Mouse (Mus musculus) C2C12 (cell line): Measurements from ENCODE around the gene Ing2.

Source experiments
- CEBPB ChIP-seq: IDR thresholded peaks from one replicate; pipeline ENCODE4 v1.6.1; 2011; ENCODE audit warnings: low read depth, mild to moderate bottlenecking, control low read depth, moderate library complexity
- CTCF ChIP-seq: IDR thresholded peaks from one replicate; pipeline ENCODE4 v1.5.1; 2011; ENCODE audit not compliant: control insufficient read depth, insufficient read depth, insufficient read length
- FOSL1 ChIP-seq: IDR thresholded peaks from one replicate; pipeline ENCODE4 v1.8.0; 2011; ENCODE audit warnings: mild to moderate bottlenecking, low read length; ENCODE audit not compliant: poor library complexity, insufficient read depth, severe bottlenecking
- MAX ChIP-seq: IDR thresholded peaks from one replicate; pipeline ENCODE4 v1.6.1; 2011; ENCODE audit warnings: mild to moderate bottlenecking, control low read depth
- MYOD1 ChIP-seq: IDR thresholded peaks from one replicate; pipeline ENCODE4 v1.6.1; 2011; ENCODE audit warnings: low read depth; ENCODE audit not compliant: control insufficient read depth, insufficient read length
- MYOG ChIP-seq: IDR thresholded peaks from one replicate; pipeline ENCODE4 v1.6.1; 2011; ENCODE audit not compliant: control insufficient read depth, insufficient read length; ENCODE audit errors: extremely low read depth
- USF1 ChIP-seq: IDR thresholded peaks from one replicate; pipeline ENCODE4 v1.6.1; 2011; ENCODE audit warnings: low read depth, mild to moderate bottlenecking, control low read depth, moderate library complexity

DNA sequence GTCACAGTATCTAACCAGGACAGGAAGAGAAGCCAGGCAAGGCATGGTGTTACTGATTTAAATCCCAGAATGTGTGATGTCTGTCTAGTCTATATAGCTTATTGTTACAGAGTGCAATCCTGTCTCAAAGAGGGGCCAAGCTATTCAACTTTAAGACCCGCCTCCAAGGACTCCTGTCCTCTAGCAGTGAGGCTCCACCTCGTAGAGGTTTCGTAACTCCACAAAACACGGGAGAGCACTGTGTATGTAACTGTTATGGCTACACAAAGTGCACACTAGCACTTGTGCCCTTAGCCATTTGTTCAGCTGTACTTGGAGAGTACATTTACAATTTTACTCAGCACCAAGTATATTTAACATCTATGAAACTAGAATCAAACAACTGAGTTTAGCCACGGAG lies 32.8 kb upstream of the Ing2 start:
- TF ChIP-seq CTCF: no peak
- no peak for TF ChIP-seq MYOD1
- no peak for TF ChIP-seq MYOG
- TF ChIP-seq MAX: no peak
- TF ChIP-seq USF1: no peak
- TF ChIP-seq FOSL1: no peak
- TF ChIP-seq CEBPB: no peak
